Mouse (Mus musculus) left cerebral cortex, adult 6 months (tissue): Measurements from ENCODE around the gene Txnrd2. TPM values are rescaled to one million over a fixed set of nuclear protein-coding genes. Genes with fewer than 3 reads are reported as not detected.

Experiments
- long read RNA-seq, 2 experiments: library from polyadenylated mRNA; unstranded; transcript quantifications; one replicate each; pipeline ENCODE4 v2.0.0; 2019 to 2020
- polyA plus RNA-seq: library from polyadenylated mRNA; unstranded; fragments of <200 nt; fragmentation: Nextera tagmentation; gene quantifications from 2 replicates; pipeline ENCODE4 v1.2.3, GENCODE M21; 2021

The Txnrd2 gene
- 43.7 and 49.9 TPM in 2 replicates for polyA plus RNA-seq
- long read RNA-seq, experiment 1, partial matches to known transcripts = 7 of 117 reads
- long read RNA-seq, experiment 1, other reads (novel, unspliced or antisense) = 108 of 117 reads
- long read RNA-seq, experiment 2, transcript Txnrd2-206 (4 exons, 532 nt) = major isoform, 13 of 51 reads
- long read RNA-seq, experiment 2, partial matches to known transcripts = 3 of 51 reads
- long read RNA-seq, experiment 2, other reads (novel, unspliced or antisense) = 35 of 51 reads

GRCm38 (mm10) chr16:18426215-18426791 lies at the start of gene Txnrd2:
Gene Txnrd2 (plus strand): TSS chr16:18426384.

GRCm38 (mm10) chr16:18426802-18427280 lies 657 bp downstream of the Txnrd2 start, which contains the start of gene Comt:
Gene Comt (minus strand): TSS chr16:18426852.

GRCm38 (mm10) chr16:18498558-18498990 lies 72.4 kb downstream of the Txnrd2 start, which contains the start of the genes Gnb1l and Rtl10:
Gene Gnb1l (plus strand): TSS chr16:18498713.
Gene Rtl10 (plus strand): TSS chr16:18498901.

Other genes starting within 250 kb of the Txnrd2 start
- gene Ccdc188, start 208.5 kb upstream of the Txnrd2 start, polyA plus RNA-seq = not detected in 2 replicates
- 25.9 and 36.8 TPM in 2 replicates for gene Zdhhc8, start 191.2 kb upstream of the Txnrd2 start, polyA plus RNA-seq
- 34.2 and 37.7 TPM in 2 replicates for gene Trmt2a, start 177.7 kb upstream of the Txnrd2 start, polyA plus RNA-seq
- gene Ranbp1, start 177.7 kb upstream of the Txnrd2 start, polyA plus RNA-seq = 170 and 179 TPM in 2 replicates
- gene Gm49776, start 168.1 kb upstream of the Txnrd2 start, polyA plus RNA-seq = not detected in 2 replicates
- 7.7 and 9.7 TPM in 2 replicates for gene Dgcr8, start 137.1 kb upstream of the Txnrd2 start, polyA plus RNA-seq
- gene Tango2, start 78.3 kb upstream of the Txnrd2 start, polyA plus RNA-seq = 157 and 170 TPM in 2 replicates
- 8.2 and 9.8 TPM in 2 replicates for gene Arvcf, start 78.2 kb upstream of the Txnrd2 start, polyA plus RNA-seq
- 178 and 179 TPM in 2 replicates for gene Comt, start 468 bp downstream of the Txnrd2 start, polyA plus RNA-seq
- gene Gnb1l, start 72.3 kb downstream of the Txnrd2 start, polyA plus RNA-seq = 10.3 and 11.3 TPM in 2 replicates
- 2.3 and 2.7 TPM in 2 replicates for gene Rtl10, start 72.5 kb downstream of the Txnrd2 start, polyA plus RNA-seq
- 0.22 and 1.9 TPM in 2 replicates for gene Tbx1, start 164.3 kb downstream of the Txnrd2 start, polyA plus RNA-seq
- gene Gp1bb, start 196.0 kb downstream of the Txnrd2 start, polyA plus RNA-seq = 0.78 and 0.85 TPM in 2 replicates
- 45.5 and 54.2 TPM in 2 replicates for gene Gm49601, start 200.0 kb downstream of the Txnrd2 start, polyA plus RNA-seq
- gene Sept5, start 203.6 kb downstream of the Txnrd2 start, polyA plus RNA-seq = 105 and 304 TPM in 2 replicates